28 mouse cellular contexts compared by ENCODE assay signal in the genomic region with DNA sequence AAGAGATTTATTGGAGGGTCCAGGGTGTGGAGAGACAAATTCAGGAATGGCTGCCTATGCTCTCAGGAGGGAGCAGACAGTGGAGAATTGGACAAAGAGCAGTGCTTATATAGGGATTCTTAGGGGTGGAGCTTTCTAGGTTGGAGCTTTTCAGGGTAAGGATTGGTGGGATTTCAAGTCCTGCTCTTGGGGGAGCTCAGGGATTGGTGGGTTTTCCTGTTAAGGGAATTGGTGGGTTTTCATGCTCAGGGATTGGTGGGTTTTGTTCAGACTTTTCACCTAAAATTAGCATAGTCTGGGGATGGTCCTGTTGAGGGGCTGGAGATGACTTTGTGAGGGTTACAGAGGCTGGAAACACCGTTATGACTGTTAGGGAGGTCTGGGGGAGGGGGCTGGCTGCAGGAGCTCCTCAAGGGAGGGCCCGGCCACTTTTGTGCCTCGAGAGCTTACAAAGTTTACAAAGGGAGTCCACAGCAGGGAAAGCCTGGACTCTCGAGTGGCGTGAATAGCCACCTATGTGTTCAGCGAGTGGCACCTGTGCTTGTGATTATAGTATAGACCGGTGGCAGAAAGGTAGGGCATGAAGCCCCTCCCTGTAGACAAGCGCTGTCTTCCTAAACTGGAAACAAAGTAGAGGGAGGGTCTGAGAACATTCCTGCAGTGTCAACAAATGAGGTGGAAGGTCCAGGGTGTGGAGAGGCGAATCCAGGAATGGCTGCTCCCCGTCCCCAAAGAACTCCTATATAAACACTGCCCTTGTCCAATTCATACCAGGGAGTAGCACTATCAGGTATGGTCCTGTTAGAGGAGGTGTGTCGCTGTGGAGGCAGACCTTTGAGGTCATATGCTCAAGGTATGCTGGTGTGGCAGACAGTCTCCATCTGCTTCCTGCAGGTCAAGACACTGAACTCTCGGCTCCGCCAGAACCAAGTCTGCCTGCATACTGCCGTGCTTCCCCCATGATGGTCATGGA.
A peak's percentile ranks its signal among the peaks of the same experiment; 100 is the strongest.
DNase-seq lines count a peak whose midpoint lies in the region; ATAC-seq and TF ChIP-seq lines count a peak whose summit lies in the region.
"Had no signal": no experiment of that assay in that cellular context is flagged by ENCODE, and none has a peak within 500 bp of the region (broad histone marks: within the 10 kb centered on the region; RNA-seq: fewer than 3 reads in every experiment).

No protein-coding gene starts in this region.

- H3K9ac ChIP-seq in lung, embryonic 14.5 days, result no peak overlapping the region
- no peak overlapping the region for H3K9ac ChIP-seq in lung, postnatal 0 days (replicated peaks; ENCODE audit: low read depth)
- no peak overlapping the region for H3K9ac ChIP-seq in intestine, embryonic 16.5 days (ENCODE audit: low read depth, low read length)
- H3K9ac ChIP-seq: embryonic facial prominence, embryonic 13.5 days; forebrain, embryonic 12.5 days; forebrain, embryonic 15.5 days; hindbrain, embryonic 12.5 days; hindbrain, embryonic 15.5 days had no signal

- peak overlapping the region; percentile 75 for H3K27ac ChIP-seq in lung, embryonic 14.5 days (ENCODE audit: low read depth)
- H3K27ac ChIP-seq in lung, postnatal 0 days (ENCODE audit: low read length), result no peak overlapping the region
- H3K27ac ChIP-seq in intestine, embryonic 16.5 days (ENCODE audit: low read length), result no peak overlapping the region
- H3K27ac ChIP-seq: embryonic facial prominence, embryonic 10.5 days; embryonic facial prominence, embryonic 13.5 days; forebrain, embryonic 12.5 days; forebrain, embryonic 15.5 days; heart, adult 2 months; hindbrain, embryonic 12.5 days; hindbrain, embryonic 15.5 days had no signal

- TF ChIP-seq CTCF in lung, embryonic 14.5 days (IDR thresholded peaks at IDR 0.05; ENCODE audit: low read depth), result no peak
- TF ChIP-seq CTCF in lung, postnatal 0 days (IDR thresholded peaks at IDR 0.05), result no peak

- no peaks in the 10 kb centered on the region for H3K9me3 ChIP-seq in lung, embryonic 14.5 days (ENCODE audit: low read depth, low read length)
- no peaks in the 10 kb centered on the region for H3K9me3 ChIP-seq in lung, postnatal 0 days (ENCODE audit: low read length)
- H3K9me3 ChIP-seq in intestine, embryonic 16.5 days (ENCODE audit: control insufficient read depth, low read length), result no peaks in the 10 kb centered on the region
- H3K9me3 ChIP-seq: embryonic facial prominence, embryonic 10.5 days; embryonic facial prominence, embryonic 13.5 days; forebrain, embryonic 12.5 days; forebrain, embryonic 15.5 days; hindbrain, embryonic 12.5 days; hindbrain, embryonic 15.5 days had no signal

- 59% methylated on average over 14 of the region's 14 CpGs for WGBS in lung, embryonic 14.5 days
- 43% methylated on average over 14 of the region's 14 CpGs for WGBS in lung, postnatal 0 days
- WGBS in intestine, embryonic 16.5 days, result 78% methylated on average over 14 of the region's 14 CpGs

- peaks cover 4% of the 10 kb centered on the region; the same call in 1 of the 2 replicates for H3K4me1 ChIP-seq in lung, embryonic 14.5 days (ENCODE audit: insufficient read depth)
- H3K4me1 ChIP-seq in lung, postnatal 0 days (ENCODE audit: insufficient read depth, low read depth, low read length), result no peaks in the 10 kb centered on the region
- no peaks in the 10 kb centered on the region for H3K4me1 ChIP-seq in intestine, embryonic 16.5 days (ENCODE audit: control insufficient read depth, insufficient read depth, low read length)
- H3K4me1 ChIP-seq: embryonic facial prominence, embryonic 10.5 days; forebrain, embryonic 12.5 days; forebrain, embryonic 15.5 days; hindbrain, embryonic 12.5 days; hindbrain, embryonic 15.5 days had no signal

- no peak overlapping the region for H3K4me3 ChIP-seq in lung, embryonic 14.5 days (ENCODE audit: low read depth, low read length)
- no peak overlapping the region for H3K4me3 ChIP-seq in lung, postnatal 0 days (ENCODE audit: low read depth, low read length)
- no peak overlapping the region for H3K4me3 ChIP-seq in intestine, embryonic 16.5 days (ENCODE audit: low read length)
- H3K4me3 ChIP-seq: embryonic facial prominence, embryonic 10.5 days; embryonic facial prominence, embryonic 13.5 days; erythroblast, embryonic 14.5 days; forebrain, embryonic 12.5 days; forebrain, embryonic 15.5 days; heart, adult 2 months; hindbrain, embryonic 12.5 days; hindbrain, embryonic 15.5 days had no signal

- H3K36me3 ChIP-seq in lung, embryonic 14.5 days (ENCODE audit: insufficient read depth), result no peaks in the 10 kb centered on the region
- no peaks in the 10 kb centered on the region for H3K36me3 ChIP-seq in lung, postnatal 0 days (ENCODE audit: insufficient read depth, low read length)
- H3K36me3 ChIP-seq in intestine, embryonic 16.5 days (ENCODE audit: control insufficient read depth, insufficient read depth, low read length), result no peaks in the 10 kb centered on the region
- H3K36me3 ChIP-seq: embryonic facial prominence, embryonic 10.5 days; embryonic facial prominence, embryonic 13.5 days; forebrain, embryonic 12.5 days; forebrain, embryonic 15.5 days; G1E; hindbrain, embryonic 12.5 days; hindbrain, embryonic 15.5 days had no signal

- TF ChIP-seq EP300 in lung, postnatal 0 days (IDR thresholded peaks at IDR 0.05), result no peak

- DNase-seq in heart, adult 11 months, result peak; percentile 52
- DNase-seq in heart, adult 9 months (ENCODE audit: low spot score in 2 of 2), result no peak
- no peak for DNase-seq in lung, embryonic 14.5 days
- no peak for DNase-seq in lung, postnatal 4 days
- peak; percentile 21 for DNase-seq in lung, postnatal 0 days (ENCODE audit: low spot score)
- no peak for DNase-seq in lung, adult 18-20 months
- DNase-seq in ZHBTc4 (ENCODE audit: low read depth, low spot score), result peak; percentile 62
- DNase-seq: adrenal gland, adult 8-10 months; adrenal gland, postnatal 25 days; cerebellum, adult 11-12 months; cerebellum, adult 8-10 months; cerebellum, postnatal 10 days; cerebellum, postnatal 36 days; embryo, embryonic 11 days; gastrocnemius, postnatal 25 days; heart, adult 2 months had no signal

- no peaks in the 10 kb centered on the region for H3K27me3 ChIP-seq in lung, embryonic 14.5 days (ENCODE audit: insufficient read depth, low read length)
- H3K27me3 ChIP-seq in lung, postnatal 0 days (replicated peaks; ENCODE audit: insufficient read depth, low read length), result no peaks in the 10 kb centered on the region
- no peaks in the 10 kb centered on the region for H3K27me3 ChIP-seq in intestine, embryonic 16.5 days (replicated peaks; ENCODE audit: control insufficient read depth, insufficient read depth, low read length)
- H3K27me3 ChIP-seq: embryonic facial prominence, embryonic 13.5 days; forebrain, embryonic 12.5 days; forebrain, embryonic 15.5 days; hindbrain, embryonic 12.5 days; hindbrain, embryonic 15.5 days; Patski had no signal

- H3K4me2 ChIP-seq in lung, embryonic 14.5 days, result no peak overlapping the region
- H3K4me2 ChIP-seq in lung, postnatal 0 days (replicated peaks; ENCODE audit: low read depth, low read length), result no peak overlapping the region
- no peak overlapping the region for H3K4me2 ChIP-seq in intestine, embryonic 16.5 days (ENCODE audit: low read depth, low read length)
- H3K4me2 ChIP-seq: embryonic facial prominence, embryonic 13.5 days; forebrain, embryonic 12.5 days; forebrain, embryonic 15.5 days; heart, embryonic 11.5 days; hindbrain, embryonic 12.5 days; hindbrain, embryonic 15.5 days had no signal

- peak; percentile 23; the same call in 1 of the 2 replicates for ATAC-seq in lung, embryonic 14.5 days (ENCODE audit: insufficient read depth)
- peak; percentile 76 for ATAC-seq in lung, postnatal 0 days
- no peak for ATAC-seq in intestine, embryonic 16.5 days
- ATAC-seq: activated CD4-positive, CD25-positive, alpha-beta regulatory T cell, adult 4 months; forebrain, embryonic 15.5 days; Patski had no signal

Comparison
In these comparisons a context has a peak if more than half of its experiments do, and no peak if none do; other contexts are left out.
1. DNase-seq: peak in heart, adult 11 months (single experiment), lung, postnatal 0 days (single experiment) and ZHBTc4 (single experiment); none in heart, adult 9 months (0 of 2), lung, embryonic 14.5 days (single experiment), lung, postnatal 4 days (0 of 2) and lung, adult 18-20 months (0 of 2).